Mouse (Mus musculus): Measurements from ENCODE around the gene Dyrk1a.
A peak's percentile ranks its signal among the peaks of the same experiment; 100 is the strongest.

The Dyrk1a gene

DNA sequence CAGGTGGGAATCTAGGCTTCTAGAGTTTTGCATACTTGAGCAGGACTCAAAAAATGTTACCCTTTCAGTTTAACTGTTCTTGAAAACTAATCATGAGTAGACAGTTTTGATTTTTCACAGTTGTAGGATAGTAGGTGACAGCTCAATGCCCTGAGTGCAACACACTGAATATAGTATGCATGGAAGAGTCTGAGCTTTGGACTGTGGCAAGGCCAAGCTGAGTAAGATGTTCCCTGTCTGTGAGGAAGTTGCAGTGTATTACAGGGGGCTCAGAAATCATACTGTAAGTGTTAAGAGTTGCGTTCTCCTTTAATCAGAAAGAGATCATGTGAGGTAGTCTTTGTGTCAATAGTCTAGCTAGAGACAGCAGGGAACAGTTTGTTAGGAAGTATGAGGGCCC lies 20.4 kb downstream of the Dyrk1a start:
- no peak for DNase-seq (ENCODE audit: low spot score in 2 of 2)

GRCm38 (mm10) chr16:94590977-94591376 lies 21.2 kb downstream of the Dyrk1a start:
- no peak for DNase-seq (ENCODE audit: low spot score in 2 of 2)

GRCm38 (mm10) chr16:94591536-94591935 lies 21.7 kb downstream of the Dyrk1a start:
- DNase-seq (ENCODE audit: low spot score in 2 of 2): no peak

GRCm38 (mm10) chr16:94596633-94597032 lies 26.8 kb downstream of the Dyrk1a start:
- no peak for DNase-seq (ENCODE audit: low spot score in 2 of 2)

- no peak for DNase-seq (ENCODE audit: low spot score in 2 of 2)
Measured at GRCm38 (mm10) chr16:94597640-94598039, 27.8 kb downstream of the Dyrk1a start.

GRCm38 (mm10) chr16:94599977-94600724 lies 30.3 kb downstream of the Dyrk1a start:
- DNase-seq (ENCODE audit: low spot score in 2 of 2): no peak

- DNase-seq (ENCODE audit: low spot score in 2 of 2): no peak
Measured at GRCm38 (mm10) chr16:94601089-94601488, 31.3 kb downstream of the Dyrk1a start.

DNA sequence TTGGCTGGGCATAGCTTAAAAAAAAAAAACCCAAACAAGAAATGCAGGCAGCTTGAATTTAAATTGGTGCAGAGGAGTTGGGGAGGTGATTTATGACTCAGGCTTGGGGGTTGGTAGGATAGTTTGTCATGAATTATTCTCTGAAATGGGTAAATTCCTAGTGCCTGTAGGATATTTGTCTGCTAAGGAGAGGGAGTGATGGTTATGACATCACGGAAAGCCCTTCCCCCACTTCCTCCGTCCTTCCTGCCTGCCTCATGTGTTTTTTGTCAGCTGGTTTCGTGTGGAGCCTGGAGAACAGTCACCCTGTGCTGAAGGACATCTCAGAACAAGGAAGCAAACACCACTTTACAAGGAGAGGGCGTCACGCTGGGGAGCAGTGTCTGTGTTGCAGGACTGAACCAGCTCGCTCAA lies 31.7 kb downstream of the Dyrk1a start:
- DNase-seq (ENCODE audit: low spot score in 2 of 2): peak; percentile 39 to 45

DNA sequence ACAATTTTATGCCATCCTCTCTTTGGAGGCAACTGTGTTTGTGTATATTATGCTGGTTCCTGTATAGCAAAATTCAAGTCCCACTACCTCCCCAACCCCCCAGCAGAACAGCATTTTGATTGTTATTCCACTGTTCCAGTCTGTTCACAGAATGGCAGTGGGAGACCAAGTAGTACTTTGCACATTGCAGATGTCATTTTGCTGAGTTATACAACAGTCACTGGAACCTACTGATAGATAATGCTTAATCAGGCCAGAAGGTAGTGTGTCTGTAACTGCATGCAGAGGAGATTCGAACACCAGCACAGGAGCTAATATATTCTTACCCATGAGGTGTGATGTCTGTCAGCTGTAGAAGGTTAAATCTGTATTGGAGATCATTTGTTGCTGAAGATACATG lies 32.4 kb downstream of the Dyrk1a start:
- DNase-seq (ENCODE audit: low spot score in 2 of 2): no peak

DNA sequence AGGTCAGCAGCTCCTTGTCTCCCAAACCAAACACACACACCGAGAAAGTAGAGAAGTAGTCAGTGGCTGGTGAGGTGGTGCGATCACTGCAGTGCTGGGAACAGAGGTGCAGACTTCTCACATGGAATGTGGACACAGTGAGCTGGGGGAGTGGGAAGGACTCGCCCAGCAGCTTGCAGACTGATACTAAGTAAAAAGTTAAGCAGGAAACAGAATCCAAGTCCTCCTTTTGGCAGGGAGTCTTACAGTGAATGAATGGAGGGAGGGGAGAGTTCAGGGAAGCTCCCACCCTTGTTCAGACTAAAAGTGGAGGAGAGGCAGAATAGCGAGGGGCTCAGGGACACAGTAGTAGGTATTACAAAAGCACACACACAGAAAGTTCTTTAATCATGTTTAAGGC lies 32.9 kb downstream of the Dyrk1a start:
- DNase-seq (ENCODE audit: low spot score in 2 of 2): no peak

GRCm38 (mm10) chr16:94606169-94606568 lies 36.4 kb downstream of the Dyrk1a start:
- no peak for DNase-seq (ENCODE audit: low spot score in 2 of 2)

DNA sequence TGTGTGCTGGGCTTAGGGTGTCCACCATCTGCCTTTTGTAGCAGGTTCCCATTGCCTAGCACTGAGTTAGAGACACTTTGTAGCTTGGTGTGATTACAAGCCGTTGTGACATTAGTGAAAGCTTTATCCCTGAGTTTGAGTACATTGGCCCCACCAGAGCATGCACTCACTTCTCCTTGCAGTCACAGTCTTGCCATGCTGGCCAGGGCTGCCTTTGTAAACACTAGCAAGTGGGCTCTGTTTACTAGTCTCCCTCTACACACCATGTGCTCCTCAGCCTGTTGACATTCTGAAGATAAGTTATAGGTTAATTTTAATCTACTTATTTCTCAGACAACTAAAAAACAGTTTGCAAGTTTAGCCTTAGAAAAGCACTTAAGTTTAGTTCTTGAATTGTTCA lies 37.7 kb downstream of the Dyrk1a start:
- no peak for DNase-seq (ENCODE audit: low spot score in 2 of 2)

DNA sequence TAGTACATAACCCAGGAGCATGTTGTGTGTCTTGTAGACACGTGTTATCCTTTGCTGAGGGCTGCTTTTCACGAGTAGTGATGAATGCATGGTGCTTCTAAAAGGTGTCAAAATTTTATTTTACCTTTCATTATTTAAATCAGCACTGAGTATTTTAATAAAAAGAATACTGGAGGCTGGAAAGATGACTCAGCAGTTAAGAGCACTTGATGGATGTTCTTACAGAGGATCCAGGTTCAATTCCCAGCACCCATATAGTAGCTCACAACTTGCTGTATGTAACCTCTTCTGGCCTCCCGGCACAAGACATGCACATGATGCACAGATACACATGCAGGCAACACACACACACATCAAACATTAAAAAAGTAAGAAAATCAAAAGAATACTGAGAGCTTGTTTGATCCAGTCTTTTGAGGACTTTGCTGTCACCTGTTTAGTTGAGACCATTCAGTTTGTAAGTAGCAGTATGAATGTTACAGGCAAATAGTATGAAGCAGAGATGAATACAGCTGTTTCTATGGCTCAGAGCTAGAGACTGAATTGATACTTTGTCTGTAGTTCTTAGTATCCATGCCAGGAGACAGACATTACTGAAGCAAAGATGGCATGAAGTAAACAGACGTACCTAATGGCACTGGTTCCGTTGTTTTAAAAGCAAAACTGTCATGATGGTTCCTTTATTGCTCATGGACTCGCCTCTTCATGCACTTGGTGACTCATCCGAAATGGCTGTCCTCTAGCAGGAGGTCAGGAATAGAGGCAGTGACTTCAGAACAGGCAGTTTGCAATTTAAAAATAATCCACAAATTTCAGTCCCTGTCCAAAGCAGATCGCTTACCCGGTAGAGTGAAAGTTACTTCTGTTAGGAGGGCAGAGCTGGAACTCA lies 39.1 kb downstream of the Dyrk1a start:
- DNase-seq (ENCODE audit: low spot score in 2 of 2): no peak

GRCm38 (mm10) chr16:94612573-94612972 lies 42.8 kb downstream of the Dyrk1a start:
- no peak for DNase-seq (ENCODE audit: low spot score in 2 of 2)

GRCm38 (mm10) chr16:94617255-94617654 lies 47.4 kb downstream of the Dyrk1a start:
- no peak for DNase-seq (ENCODE audit: low spot score in 2 of 2)

GRCm38 (mm10) chr16:94618543-94618942 lies 48.7 kb downstream of the Dyrk1a start:
- DNase-seq (ENCODE audit: low spot score in 2 of 2): no peak

- no peak for DNase-seq (ENCODE audit: low spot score in 2 of 2)
Measured at GRCm38 (mm10) chr16:94619301-94619700, 49.5 kb downstream of the Dyrk1a start.

DNA sequence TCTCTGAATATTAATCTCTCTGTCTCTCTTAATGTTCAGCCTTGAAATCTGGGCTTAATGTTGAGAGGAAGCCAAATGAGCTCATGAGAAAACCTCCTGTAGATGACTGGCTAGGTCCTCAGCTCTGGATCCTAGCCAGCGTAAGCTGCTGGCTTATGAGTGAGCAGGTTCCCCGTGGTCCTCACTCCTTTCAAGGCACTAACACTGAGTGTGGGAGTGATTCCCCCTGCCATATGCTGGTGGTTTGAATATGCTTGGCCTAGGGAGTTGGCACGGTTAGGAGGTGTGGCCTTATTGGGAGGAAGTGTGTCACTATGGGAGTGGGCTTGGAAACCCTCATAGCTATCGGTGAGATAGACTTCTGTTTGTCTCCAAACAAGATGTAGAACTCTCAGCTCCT lies 55.1 kb downstream of the Dyrk1a start:
- no peak for DNase-seq (ENCODE audit: low spot score in 2 of 2)

- no peak for DNase-seq (ENCODE audit: low spot score in 2 of 2)
Measured at GRCm38 (mm10) chr16:94625639-94626038, 55.8 kb downstream of the Dyrk1a start.

- DNase-seq (ENCODE audit: low spot score in 2 of 2): no peak
Measured at GRCm38 (mm10) chr16:94627736-94628135, 57.9 kb downstream of the Dyrk1a start.

DNA sequence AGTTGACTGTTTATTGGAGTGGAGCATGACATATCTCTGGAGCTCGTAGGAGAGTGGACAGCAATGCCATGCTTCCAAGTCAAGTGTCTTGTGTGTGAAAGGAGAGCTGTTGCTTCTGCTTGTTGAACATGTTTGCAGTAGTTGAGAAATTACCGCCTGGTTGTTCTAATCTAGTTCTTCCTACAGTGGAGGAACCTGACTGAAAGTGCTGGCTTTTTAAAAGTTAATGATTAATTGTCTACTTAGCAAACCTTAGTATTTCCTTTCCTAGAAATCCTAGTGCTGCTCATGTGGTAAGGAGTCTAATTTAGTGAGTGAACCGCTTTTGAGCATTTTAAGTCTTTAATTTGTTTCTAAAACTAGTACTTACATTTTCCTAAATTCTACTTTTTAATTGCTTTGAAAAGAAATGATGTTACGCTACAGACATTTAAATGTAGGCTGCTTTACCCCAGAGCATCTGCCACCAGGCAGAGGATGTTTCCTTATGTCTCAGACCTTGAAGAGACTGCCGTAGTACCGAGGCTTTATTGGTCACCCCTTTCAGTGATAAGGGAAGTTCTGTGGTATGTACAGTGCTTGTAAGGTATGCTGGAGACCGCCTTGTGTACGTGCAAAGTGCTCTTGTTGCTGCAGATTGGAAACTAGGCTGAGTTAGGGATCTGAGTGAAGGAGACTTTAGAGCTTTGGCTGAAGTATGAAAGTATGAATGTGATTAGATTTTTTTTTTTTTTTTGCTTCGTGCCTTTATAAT lies 59.3 kb downstream of the Dyrk1a start:
- no peak for DNase-seq (ENCODE audit: low spot score in 2 of 2)

DNA sequence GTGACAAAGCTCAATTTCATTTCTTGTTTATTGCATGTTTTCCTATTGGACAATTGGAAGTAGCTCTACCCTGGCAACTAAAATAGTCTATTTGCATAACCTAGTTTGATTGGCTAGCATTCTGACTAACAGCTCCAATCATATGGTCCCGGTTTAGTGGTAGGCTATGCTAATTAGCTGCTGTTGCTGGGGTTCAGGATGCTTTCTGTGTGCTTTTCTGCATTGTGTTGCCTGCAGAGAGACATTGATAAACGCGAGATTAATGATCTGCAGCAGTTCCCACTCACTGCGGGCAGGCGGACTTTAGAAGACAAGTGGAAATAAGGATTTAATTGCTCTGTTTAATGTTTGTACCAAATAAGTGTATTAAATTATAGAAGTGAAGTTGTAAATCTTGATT lies 62.2 kb downstream of the Dyrk1a start:
- peak in 1 of 2 experiments; percentile 39 for DNase-seq (ENCODE audit: low spot score in 2 of 2)
